Mouse (Mus musculus): ENCODE results near the gene Cacfd1.
A peak's percentile ranks its signal among the peaks of the same experiment; 100 is the strongest.

The Cacfd1 gene

DNA sequence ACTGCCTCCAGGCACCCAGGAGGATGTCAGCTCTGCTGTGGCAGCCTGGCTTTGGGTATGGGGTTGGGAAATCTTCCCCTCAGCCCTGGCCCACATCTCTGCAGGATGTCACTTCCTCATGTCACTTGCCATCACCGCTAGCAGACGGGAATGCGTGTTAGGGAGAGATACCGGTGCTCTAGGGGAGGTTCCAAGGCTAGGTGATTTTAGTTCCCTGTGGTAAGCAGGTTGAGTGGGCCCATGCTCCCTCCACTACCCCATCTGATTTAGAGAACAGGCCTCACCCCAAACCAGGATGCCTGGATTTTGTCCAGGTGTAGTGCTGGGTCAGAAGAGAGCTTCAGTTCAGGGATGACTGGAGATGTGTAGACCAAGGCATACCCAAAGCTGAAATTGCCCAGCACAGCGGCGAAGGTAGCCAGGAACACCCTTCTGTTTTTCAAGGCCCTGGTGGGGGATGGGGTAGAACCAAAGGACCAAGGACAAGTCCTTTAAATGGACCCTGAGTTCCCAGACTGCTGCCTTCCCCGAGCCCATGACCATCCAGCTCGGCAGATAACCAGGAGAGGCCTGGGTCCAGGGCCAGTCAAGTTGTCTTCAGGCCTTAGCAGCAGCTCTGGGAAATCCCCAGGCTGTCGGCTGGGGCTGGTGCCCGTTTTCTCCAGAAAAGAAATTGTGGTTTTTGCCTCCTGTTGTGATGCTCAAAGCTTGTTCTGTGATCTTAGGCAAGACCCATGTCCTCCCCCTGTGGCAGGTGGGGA lies 17.3 kb downstream of the Cacfd1 start:
- no peak for DNase-seq (ENCODE audit: low read depth in 2 of 2, low spot score in 2 of 2)

GRCm38 (mm10) chr2:27027618-27028436 lies 18.1 kb downstream of the Cacfd1 start, which contains the start of gene Slc2a6:
Gene Slc2a6 (minus strand): TSS chr2:27027998.
- DNase-seq (ENCODE audit: low read depth in 2 of 2, low spot score in 2 of 2) = peak; percentile 70 to 71

- no peak for DNase-seq (ENCODE audit: low read depth in 2 of 2, low spot score in 2 of 2)
Measured at GRCm38 (mm10) chr2:27028437-27029015, 18.8 kb downstream of the Cacfd1 start.

DNA sequence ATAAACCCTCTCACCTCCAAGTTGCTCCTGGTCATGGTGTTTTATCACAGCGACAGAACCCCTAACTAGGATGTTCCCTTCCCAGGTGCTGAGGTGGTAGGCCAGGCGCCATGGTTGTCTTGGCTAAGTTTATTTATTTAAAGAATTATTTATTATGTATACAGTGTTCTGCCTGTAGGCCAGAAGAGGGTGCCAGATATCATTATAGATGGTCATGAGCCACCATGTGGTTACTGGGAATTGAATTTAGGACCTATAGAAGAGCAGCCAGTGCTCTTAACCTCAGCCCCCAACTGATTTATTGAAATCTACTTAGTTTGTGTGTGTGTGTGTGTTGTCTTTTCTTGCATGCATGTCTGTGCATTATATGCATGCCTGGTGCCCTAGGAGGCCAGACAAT lies 22.6 kb downstream of the Cacfd1 start:
- no peak for DNase-seq (ENCODE audit: low read depth in 2 of 2, low spot score in 2 of 2)

- DNase-seq (ENCODE audit: low read depth in 2 of 2, low spot score in 2 of 2) = no peak
Measured at GRCm38 (mm10) chr2:27036003-27036402, 26.3 kb downstream of the Cacfd1 start.

DNA sequence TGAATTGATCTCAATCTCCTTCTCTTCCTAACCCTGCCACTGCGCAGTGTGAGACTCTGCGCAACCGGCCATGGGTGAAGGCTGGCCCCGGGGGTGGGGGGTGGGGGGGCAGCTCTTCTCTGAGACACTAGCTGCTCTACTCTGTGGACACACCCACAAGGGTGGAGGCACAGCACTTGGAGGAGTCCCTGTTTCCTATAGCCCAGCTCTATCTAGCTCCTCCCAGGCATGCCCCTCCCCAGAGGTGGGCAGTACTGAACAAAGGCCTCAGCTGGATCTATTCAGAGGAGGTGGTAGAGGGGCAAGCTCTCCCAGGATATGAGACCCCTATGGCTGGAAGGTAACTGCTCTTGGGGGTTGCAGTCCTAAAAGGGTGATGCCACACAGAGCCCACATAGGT lies 27.3 kb downstream of the Cacfd1 start:
- DNase-seq (ENCODE audit: low read depth in 2 of 2, low spot score in 2 of 2) = no peak

GRCm38 (mm10) chr2:27038596-27038995 lies 28.9 kb downstream of the Cacfd1 start:
- peak; percentile 74 to 78 for DNase-seq (ENCODE audit: low read depth in 2 of 2, low spot score in 2 of 2)

- no peak for DNase-seq (ENCODE audit: low read depth in 2 of 2, low spot score in 2 of 2)
Measured at GRCm38 (mm10) chr2:27039286-27039685, 29.6 kb downstream of the Cacfd1 start.

DNA sequence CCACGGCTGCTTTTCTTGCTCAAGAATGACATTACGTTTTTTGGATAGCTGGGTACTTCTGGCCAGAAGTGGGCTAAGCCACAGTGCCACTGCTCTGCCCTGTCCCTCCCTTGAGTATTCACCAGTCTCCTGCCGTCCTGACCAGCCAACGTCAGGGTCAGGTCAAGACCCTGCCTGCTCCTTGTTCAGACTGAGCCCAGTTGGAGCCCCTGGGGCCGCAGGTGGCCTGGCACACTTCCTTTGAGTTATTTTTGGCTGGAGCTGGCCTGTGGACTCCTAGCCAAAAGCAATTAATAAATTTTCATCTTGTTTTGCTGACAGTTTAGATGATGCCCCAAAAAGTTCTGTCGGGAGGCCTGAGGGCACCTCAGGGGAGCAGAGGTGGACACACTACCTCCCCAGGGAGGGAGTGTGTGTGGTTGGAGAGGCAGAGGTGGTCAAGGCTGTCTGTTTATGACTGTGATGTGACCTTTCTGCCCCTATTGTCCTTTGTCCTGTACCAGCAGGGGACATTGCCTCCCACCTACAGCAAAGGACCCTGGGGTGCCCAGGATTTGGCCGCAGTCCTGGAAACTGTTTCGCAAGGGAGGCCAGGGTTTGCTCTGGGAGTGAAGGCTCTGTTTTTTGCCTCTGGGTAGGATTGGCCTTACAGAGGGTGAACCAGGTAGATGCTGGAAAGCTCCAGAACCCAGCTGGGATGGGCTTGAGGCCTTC lies 32.6 kb downstream of the Cacfd1 start:
- DNase-seq (ENCODE audit: low read depth in 2 of 2, low spot score in 2 of 2) = no peak

- peak; percentile 34 to 56 for DNase-seq (ENCODE audit: low read depth in 2 of 2, low spot score in 2 of 2)
Measured at GRCm38 (mm10) chr2:27043461-27043860, 33.7 kb downstream of the Cacfd1 start.

GRCm38 (mm10) chr2:27044166-27044565 lies 34.4 kb downstream of the Cacfd1 start:
- DNase-seq (ENCODE audit: low read depth in 2 of 2, low spot score in 2 of 2) = no peak

DNA sequence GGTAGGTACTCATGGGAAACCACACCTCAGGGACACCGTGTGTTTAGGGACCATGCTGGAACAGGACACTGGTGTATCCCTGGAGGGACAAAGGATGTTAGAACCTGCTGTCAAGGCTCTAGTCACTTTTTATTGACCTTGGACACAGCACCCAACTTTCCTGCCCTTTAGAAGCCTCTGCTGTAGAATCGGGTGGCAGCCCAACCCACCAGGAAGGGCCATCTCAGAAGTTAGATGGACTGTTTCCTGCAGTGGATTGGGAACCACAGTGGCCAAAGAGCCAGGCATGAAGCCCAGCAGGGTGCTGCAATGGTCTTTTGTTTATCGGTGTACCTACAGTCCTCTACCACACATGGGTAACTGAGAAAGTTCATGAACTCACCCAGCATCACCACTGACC lies 34.9 kb downstream of the Cacfd1 start:
- DNase-seq (ENCODE audit: low read depth in 2 of 2, low spot score in 2 of 2) = no peak

DNA sequence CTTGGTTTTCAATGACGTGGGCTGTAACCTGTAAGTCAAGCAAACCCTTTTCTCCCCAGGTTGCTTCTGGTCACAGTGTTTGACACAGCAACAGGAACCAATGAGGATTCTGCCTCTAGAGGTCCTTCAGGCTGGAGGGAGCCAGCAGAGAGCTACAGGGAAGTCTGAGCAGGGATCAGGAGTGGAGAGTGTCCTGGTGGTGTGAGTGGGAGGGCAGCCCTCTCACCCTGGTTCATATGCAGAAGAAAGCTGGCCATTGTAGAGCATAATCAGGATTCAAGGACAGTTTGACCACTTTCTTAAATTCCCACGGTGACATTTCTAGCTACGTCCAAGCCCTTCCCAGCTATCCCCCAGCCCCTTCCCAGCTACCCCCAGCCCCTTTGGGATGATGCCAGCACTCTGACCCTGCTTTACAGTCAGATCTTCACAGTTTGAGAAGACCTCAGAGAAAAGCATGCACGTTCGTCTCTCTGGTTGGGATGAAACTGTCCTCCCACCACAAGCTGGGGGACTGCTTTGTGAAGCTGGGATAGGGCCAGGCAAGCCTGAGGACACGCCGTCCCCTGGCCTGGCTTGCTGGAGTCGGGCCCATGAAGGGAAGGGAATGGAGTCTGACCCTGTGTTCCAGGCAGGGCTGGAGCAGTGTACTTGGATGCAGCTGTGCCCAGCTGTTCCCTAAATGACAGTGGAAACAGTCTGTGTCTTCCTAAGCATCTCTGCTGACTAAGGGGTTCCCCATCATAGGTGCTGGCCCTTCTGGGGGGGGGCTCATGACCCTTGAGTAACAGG lies 36.4 kb downstream of the Cacfd1 start:
- no peak for DNase-seq (ENCODE audit: low read depth in 2 of 2, low spot score in 2 of 2)

GRCm38 (mm10) chr2:27049408-27049807 lies 39.7 kb downstream of the Cacfd1 start:
- no peak for DNase-seq (ENCODE audit: low read depth in 2 of 2, low spot score in 2 of 2)

GRCm38 (mm10) chr2:27058251-27058650 lies 48.5 kb downstream of the Cacfd1 start:
- DNase-seq (ENCODE audit: low read depth in 2 of 2, low spot score in 2 of 2) = no peak

DNA sequence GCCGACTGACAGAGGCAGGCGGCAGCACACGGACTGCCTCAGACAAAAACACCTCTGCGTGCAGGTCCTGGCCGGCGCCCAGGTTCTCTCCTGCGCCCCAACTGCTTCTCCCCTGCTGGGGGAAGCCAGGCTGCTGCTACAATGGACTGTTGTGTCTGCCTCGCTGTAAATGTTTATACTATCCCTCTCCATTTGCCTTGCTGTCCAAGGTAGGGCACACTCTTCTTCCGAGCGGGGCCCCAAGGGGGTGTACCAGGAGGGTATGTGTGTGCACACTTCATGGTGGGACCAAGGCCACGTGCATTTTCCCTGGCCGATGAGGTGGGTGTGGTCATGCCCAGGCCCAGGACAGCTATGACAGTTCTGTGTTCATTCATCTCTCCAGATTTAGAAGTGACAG lies 49.0 kb downstream of the Cacfd1 start:
- DNase-seq (ENCODE audit: low read depth in 2 of 2, low spot score in 2 of 2) = no peak

DNA sequence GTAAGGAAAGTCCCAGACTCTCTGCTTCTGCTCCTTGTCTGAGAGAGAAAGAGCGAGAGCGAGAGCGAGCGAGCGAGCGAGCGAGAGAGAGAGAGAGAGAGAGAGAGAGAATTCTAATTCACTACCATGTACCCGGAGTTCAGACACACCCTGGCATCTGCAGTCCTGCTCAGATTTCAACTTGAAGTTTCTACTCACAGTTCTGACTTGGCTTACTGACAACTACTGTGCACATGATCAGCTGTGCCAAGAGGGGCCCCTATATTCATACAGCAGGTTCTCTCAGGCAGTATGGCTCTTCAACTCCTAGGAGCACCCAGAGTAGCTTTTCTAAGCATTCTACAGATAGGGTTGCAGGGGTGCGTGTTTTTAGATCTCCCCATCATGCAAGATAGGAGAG lies 49.5 kb downstream of the Cacfd1 start:
- DNase-seq (ENCODE audit: low read depth in 2 of 2, low spot score in 2 of 2) = no peak

- DNase-seq (ENCODE audit: low read depth in 2 of 2, low spot score in 2 of 2) = no peak
Measured at GRCm38 (mm10) chr2:27067124-27067523, 57.4 kb downstream of the Cacfd1 start.

DNA sequence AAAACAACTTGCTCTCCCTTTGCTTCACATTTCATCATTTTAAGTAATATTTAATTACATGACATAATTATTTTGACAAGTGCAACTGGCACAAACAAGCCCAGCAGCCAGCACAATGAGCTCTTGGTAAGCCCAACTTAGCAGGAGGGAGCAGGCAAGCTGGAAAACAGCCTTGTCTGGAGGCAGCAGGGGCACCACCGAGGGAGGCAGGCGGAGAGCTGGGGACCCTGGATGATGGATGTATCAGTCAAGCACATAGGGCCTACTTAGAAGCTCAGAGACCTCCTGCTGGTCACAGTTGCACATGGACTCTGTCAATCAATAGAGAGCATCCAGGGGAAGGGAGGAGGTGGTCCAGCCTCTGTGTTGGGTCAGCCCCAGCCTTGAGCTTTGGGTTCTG lies 58.3 kb downstream of the Cacfd1 start:
- DNase-seq (ENCODE audit: low read depth in 2 of 2, low spot score in 2 of 2) = no peak

- DNase-seq (ENCODE audit: low read depth in 2 of 2, low spot score in 2 of 2) = no peak
Measured at GRCm38 (mm10) chr2:27069646-27070045, 59.9 kb downstream of the Cacfd1 start.

All from CD8-positive naive resting alpha-beta T cell, adult 2 months (primary cell).